Mouse (Mus musculus) ES-Bruce4 (cell line): ENCODE measurements around the gene Scd3.

Experiments
- CTCF ChIP-seq: IDR thresholded peaks from one replicate; pipeline ENCODE4 v1.8.1; 2011; ENCODE audit warnings: low read depth, low read length
- EP300 ChIP-seq: IDR thresholded peaks from 2 replicates; pipeline ENCODE4 v1.6.1; 2011; ENCODE audit warnings: low read depth, low read length; ENCODE audit not compliant: insufficient read depth
- POLR2A ChIP-seq: IDR thresholded peaks from one replicate; pipeline ENCODE4 v1.8.1; 2011; ENCODE audit warnings: low read length; ENCODE audit not compliant: insufficient read depth

GRCm38 (mm10) chr19:44161515-44161914, 41.6 kb upstream of the Scd3 start:
- no peak for TF ChIP-seq EP300
- TF ChIP-seq CTCF: no peak
- no peak for TF ChIP-seq POLR2A
